Mouse (Mus musculus) liver, adult (tissue): ENCODE measurements around the gene 4930452B06Rik.

Experiments
- GATA4 ChIP-seq: IDR thresholded peaks from 2 replicates; pipeline ENCODE4 v1.6.1; 2014; ENCODE audit warnings: mild to moderate bottlenecking, low read length; ENCODE audit not compliant: insufficient replicate concordance

The 4930452B06Rik gene

DNA sequence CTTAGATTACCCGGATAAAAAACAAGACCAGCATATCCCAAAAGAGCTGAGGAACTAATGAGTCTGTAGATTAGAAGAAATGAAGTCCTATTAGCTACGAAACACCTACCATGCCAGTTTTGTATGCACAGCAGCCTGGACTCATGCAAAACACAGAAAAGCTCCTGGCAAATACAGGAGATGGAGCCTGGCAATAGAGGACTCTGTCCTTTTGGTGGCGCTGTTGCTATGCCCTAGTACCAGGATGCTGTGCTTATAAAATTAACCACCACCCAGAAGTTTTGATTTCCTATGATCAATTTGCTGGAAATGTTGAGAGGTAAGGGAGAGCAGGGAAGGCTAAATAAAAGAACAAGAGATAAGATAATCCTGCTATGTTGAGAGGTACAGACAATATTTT, 189.4 kb downstream of the 4930452B06Rik start:
- no peak for TF ChIP-seq GATA4

DNA sequence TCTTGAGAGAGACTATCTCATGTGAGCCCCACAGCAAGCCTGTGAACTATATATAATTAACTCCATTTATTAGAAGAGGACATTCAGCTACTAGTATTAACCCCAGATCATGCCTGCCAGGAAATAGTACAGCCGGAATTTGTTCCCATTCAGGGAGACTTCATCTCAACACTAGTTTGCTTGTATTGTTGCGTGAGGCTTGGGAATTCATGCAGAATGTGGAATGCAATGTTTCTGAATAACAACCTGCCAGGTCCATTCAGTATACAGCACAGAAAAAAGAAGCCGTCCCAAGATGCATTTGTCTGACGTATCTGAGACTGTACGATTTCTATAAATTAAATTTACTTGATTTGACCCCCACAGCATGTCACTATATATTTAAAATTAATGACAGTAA, 190.2 kb downstream of the 4930452B06Rik start:
- no peak for TF ChIP-seq GATA4

DNA sequence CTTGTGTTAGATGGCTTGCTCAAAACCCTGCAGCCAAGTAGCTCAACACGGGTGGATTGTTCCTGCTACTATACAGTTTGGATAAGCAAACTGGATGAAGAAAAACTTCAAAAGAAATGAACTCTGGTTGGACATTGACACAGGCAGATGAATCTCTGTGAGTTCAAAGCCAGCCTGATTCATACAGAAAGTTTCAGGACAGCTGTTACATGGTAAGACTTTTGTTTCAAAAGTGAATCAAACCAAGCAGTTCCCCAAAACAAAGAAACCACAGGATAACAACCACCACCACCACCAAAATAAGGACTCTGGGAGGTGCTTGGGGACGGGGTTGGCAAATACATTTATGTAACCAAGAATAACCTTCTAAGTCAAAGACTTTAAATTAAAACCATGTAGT, 193.2 kb downstream of the 4930452B06Rik start:
- no peak for TF ChIP-seq GATA4

DNA sequence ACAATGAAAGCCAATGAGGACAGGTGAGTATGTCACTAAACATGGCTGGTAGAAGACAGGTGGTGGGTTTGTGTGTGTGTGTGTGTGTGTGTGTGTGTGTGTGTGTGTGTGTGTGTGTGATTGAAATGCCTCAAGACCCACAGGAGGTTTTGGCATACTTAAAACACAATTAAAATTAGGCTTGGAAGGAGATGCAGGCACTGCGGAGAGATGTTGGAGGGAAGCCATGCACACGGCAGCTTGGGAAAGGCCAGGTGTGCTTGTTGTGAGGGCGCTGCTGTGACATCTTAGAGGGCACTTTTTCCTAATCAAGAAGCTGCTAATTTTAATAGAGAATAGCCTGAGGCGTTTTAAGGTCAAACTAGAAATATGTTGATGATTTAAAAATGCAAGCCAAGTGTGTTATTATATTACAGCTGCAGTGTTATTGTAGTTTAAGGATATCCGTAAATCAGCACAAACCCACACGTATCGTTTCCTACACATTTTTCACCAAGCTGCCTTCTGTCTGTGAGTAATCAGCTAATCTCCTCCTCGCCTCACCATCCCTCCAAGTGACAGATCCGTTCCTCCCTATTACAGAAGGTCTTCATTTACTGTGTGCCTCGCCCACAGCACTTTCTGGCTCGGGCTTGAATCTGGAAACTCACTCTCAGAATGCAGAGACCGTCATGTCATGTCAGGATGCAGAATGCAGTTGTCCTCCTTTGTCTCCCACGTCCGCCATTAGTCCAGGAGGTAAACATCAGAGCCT, 201.5 kb downstream of the 4930452B06Rik start:
- no peak for TF ChIP-seq GATA4

DNA sequence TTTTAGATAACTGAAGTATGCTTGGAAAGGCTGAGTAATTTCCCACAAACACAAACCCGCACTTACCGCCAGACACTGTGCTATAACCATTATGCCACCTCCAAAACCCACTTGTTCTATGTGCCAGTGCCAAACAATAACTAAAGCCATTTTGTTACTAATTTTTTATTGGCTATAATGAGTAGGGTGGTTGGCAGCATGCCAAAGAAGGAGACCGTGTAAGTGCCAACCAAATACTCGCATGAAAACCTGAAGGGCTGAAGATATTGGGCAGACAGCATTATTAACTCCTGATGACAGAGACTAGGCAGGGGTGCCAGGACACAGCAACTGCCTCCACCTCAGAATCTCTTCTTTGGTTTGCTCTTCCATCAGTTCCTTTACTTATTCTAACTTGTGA, 203.1 kb downstream of the 4930452B06Rik start:
- TF ChIP-seq GATA4: no peak

DNA sequence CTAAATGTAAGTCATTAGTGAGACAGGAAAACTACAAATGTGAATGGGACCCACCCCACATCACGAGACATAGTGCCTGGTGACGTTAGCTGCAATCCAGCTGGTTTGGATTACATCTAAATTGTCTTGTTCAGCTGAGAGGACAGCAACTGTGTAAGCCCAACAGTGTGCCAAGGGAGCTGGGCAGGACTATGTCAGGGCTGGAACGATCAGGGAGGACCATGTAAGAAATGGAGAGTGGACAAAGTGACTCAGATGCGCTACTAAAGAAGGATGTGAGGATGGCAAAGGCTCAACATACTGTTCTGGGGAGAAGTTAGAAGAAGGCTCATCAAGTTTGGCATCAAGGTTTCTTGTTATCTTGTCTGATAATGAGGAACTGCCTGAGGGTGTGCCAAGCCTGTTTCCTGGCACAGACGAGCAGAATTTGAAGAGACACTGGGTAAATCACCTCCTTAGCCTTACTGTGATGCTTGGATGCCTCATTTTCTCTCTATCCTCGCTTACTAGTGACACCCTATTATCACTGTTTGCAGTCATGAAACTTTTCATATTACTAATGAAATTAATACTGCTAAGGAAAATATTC, 203.6 kb downstream of the 4930452B06Rik start:
- TF ChIP-seq GATA4: no peak

DNA sequence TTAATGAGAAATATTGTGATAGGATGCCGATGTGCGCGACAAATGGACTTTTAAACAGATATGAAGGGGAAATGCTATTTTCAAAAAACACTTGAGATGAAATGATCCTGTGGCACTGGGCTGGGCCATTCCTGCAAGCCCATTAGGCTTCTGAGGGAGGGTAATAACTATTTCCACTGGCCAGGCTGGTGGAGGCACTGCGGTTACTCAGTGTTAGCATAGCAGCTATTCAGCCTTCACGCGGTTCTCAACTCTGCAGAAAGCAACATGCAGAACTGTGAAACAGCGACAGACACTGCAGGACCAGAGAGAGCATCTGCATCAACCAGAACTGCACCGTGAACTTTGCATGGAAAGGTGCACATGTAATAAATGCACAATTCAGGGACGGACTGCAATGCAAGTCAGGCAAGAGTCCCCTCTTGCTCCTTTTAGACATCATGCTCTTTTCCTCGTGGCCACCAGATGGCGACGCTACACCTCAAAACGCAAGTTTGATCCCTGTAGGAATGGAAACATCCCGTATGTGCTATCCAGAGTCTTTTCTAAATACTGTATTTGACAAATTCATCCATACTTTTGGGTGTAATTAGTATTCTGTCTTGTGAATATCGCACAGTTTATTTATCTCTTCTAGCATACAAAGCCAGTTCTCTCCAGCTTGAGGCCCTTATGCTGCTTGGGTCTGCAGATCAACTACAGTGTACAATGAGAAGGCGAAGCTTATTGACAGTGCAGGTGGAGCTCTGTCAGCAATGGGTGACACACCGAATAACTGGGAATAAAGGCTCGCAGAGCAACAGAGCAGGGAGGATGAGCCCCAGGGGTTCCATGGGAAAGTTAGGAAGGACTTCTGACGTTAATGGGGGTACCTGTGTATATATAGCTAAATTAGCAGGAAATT, 205.6 kb downstream of the 4930452B06Rik start:
- no peak for TF ChIP-seq GATA4

DNA sequence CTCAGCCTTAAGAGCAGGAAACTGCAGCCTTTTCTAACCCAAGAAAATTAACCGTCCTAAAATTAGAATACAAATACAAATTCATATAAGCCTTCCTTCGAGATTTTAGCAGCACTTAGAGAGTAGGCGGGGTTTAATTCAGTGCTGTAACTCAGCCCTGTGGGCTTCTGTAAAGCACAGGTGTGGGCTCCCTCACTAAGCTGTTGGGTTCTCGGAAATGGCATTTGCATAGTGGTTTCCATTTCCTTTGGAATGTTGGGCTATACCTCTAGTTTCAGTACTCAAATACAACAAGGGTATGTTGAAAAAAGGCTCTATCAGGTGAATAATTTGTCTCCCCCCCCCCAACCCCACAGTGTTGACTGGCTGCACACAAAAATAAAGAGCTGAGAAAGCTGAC, 206.3 kb downstream of the 4930452B06Rik start:
- TF ChIP-seq GATA4: no peak

DNA sequence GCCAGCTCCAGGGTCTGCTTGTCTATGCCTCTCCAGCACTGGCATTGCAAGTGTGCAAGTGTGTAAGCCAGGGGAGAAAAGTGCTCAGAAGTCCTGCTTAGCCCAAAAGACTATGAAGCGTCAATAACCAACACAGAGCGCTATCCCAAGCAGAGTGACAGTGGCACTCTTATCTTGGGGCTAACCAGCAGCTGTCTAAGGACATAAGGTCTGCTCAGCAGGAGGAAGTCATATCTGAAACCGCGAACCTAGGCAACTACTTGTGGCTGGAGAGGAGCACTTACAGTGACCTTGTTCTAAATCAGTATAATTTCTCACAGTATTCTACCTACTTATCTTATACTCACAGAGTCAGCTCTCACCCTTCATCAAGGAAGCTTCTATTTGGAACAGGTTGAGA, 214.9 kb downstream of the 4930452B06Rik start:
- TF ChIP-seq GATA4: no peak

DNA sequence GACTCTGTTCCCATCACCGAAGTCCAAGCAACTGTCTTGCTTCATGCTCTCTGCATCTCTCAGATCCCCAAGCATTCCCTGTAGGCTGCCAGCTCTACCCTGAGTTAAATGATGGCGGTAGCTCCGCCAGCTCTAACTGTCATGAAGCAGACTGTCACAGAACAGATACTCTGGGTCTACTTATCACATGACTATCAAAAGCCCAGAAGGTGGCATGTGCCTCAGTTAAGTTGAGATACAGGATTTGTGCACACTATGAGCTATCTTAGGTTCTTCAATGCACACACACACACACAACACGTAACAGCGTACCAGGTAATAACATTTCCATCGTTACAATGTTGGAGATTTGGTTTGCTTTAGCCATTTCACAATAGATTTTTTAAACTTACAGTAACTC, 215.7 kb downstream of the 4930452B06Rik start:
- no peak for TF ChIP-seq GATA4

DNA sequence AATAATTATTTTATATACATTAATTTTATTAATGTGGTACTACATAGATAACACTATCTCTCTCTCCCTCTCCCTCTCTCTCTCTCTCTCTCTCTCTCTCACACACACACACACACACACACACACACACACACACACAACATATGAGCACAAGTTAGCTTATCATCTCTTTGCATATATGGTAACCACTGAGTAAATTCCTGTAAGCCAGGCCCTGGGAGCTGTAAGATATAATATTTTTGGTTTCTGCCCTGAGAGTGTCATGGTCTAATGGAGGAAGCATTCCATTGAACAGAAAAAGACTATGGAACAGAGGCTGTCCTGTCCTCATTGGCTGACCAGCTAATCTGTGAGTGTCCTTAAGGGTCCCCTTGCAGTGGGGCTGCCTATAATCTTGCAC, 216.7 kb downstream of the 4930452B06Rik start:
- no peak for TF ChIP-seq GATA4

DNA sequence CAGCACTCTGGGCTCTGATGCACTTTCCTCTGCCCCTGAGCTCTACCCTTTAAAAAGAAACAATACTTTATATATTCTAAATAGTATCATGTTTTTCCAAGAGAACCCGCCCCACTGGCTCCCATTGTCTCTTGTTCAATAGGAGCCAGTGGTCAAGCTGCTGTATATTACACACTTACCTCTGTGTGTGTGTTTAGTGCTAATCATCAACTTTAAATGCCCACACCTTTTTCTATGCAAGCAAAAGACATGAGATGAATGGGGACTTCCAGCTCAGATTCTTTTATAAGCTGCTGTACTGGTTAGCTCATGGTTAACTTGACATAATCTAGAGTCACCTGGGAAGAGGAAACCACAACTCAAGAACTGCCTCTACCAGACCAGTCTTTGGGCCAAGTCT, 218.7 kb downstream of the 4930452B06Rik start:
- TF ChIP-seq GATA4: no peak

DNA sequence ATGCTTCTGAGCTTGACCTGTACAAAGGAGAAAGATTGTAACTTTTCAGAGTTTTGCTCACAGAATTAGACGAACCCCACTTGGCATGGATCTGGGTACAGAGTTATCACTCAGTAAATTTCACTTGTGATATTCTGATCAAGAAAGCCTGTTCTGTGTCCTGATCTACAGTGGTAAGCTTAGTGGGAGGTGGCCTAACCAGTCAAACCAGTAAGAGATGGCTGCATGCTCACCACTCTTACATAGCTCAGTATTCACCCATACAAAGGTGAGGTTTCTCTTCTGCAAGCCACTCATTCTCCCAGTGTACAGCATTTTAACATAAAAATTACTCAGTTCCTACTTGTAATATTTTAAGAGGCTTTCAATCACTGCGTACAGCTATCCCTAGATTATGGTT, 221.7 kb downstream of the 4930452B06Rik start:
- TF ChIP-seq GATA4: no peak

DNA sequence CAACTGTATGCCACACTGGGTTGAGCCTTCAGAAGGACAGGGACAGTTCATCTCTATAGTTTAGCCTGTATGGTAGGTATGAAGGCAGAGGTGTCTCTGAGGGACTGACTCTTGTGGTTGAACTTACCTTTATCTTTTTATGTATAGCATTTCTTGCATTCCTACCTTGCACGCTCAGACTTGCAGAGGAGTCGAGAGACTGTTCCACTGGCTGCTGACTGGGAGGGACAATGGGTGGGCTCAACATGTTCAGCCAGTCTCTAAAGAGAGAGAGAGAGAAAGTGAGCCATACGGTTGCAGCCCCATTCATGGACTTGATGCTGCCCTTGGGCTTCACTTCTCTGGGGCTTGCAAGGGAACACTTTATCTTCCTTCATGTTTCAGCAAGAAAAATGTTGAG, 223.3 kb downstream of the 4930452B06Rik start:
- TF ChIP-seq GATA4: no peak

DNA sequence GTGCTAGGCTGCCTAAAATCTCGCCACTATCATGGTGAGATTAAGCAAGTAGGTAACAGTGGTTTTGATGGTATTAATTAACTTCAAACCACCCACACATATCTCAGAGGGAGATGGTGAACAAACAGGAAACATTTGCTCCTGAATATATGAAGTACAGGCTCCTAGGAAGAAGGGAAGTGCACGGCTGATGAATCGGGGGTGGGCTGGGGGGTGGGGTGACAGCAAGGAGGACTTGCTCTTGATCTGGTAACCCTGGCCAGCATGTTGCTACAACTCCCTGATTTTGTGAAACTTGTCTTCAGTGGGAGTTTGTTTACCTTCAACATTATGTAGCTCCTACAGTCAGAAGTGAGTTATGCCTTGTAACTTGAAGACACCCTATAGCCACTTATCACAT, 224.4 kb downstream of the 4930452B06Rik start:
- no peak for TF ChIP-seq GATA4
